Mouse (Mus musculus) CD4-positive helper T cell, adult 2 months (primary cell): ENCODE results near the gene Aip.

ENCODE experiments used
- DNase-seq: peaks from one replicate; pipeline ENCODE4 v3.0.0-alpha.2; 2012; ENCODE audit warnings: low read depth, missing footprints, low spot score

Aip gene

GRCm38 (mm10) chr19:4113186-4113805 lies 12.4 kb downstream of the Aip start:
- DNase-seq = peak; percentile 38

- no peak for DNase-seq
Observed at GRCm38 (mm10) chr19:4112063-4112960, 13.3 kb downstream of the Aip start.

GRCm38 (mm10) chr19:4108535-4108934 lies 17.1 kb downstream of the Aip start:
- no peak for DNase-seq

GRCm38 (mm10) chr19:4106654-4107053 lies 19.0 kb downstream of the Aip start:
- no peak for DNase-seq

GRCm38 (mm10) chr19:4104675-4105194 lies 20.9 kb downstream of the Aip start:
- no peak for DNase-seq

- no peak for DNase-seq
Observed at GRCm38 (mm10) chr19:4103792-4104191, 21.9 kb downstream of the Aip start.

- no peak for DNase-seq
Observed at GRCm38 (mm10) chr19:4103294-4103693, 22.4 kb downstream of the Aip start.

GRCm38 (mm10) chr19:4102626-4103025 lies 23.0 kb downstream of the Aip start:
- DNase-seq = no peak

- no peak for DNase-seq
Observed at GRCm38 (mm10) chr19:4102049-4102448, 23.6 kb downstream of the Aip start.

- DNase-seq = no peak
Observed at GRCm38 (mm10) chr19:4101466-4101865, 24.2 kb downstream of the Aip start.

- DNase-seq = peak; percentile 72
Observed at GRCm38 (mm10) chr19:4100718-4101261, 24.9 kb downstream of the Aip start.

GRCm38 (mm10) chr19:4099837-4100717 lies 25.6 kb downstream of the Aip start, which contains the start of gene Pitpnm1:
Pitpnm1 (plus strand) TSS chr19:4099998.
- DNase-seq = peak; percentile 82

- DNase-seq = peak; percentile 93
Observed at GRCm38 (mm10) chr19:4099056-4099455, 26.6 kb downstream of the Aip start.

GRCm38 (mm10) chr19:4098426-4098825 lies 27.2 kb downstream of the Aip start:
- no peak for DNase-seq

- DNase-seq = no peak
Observed at GRCm38 (mm10) chr19:4097441-4097825, 28.2 kb downstream of the Aip start.

GRCm38 (mm10) chr19:4096642-4097440 lies 28.8 kb downstream of the Aip start, which contains the start of gene Cdk2ap2:
Cdk2ap2 (plus strand) TSS chr19:4097182.
- peak; percentile 99 for DNase-seq

GRCm38 (mm10) chr19:4095802-4096201 lies 29.9 kb downstream of the Aip start:
- DNase-seq = no peak

GRCm38 (mm10) chr19:4094774-4095303 lies 30.8 kb downstream of the Aip start:
- DNase-seq = no peak

- no peak for DNase-seq
Observed at GRCm38 (mm10) chr19:4094348-4094747, 31.3 kb downstream of the Aip start.

- DNase-seq = peak; percentile 75
Observed at GRCm38 (mm10) chr19:4093772-4094171, 31.9 kb downstream of the Aip start.
